Mouse (Mus musculus): ENCODE measurements around the gene Atp6v0a1.

DNA sequence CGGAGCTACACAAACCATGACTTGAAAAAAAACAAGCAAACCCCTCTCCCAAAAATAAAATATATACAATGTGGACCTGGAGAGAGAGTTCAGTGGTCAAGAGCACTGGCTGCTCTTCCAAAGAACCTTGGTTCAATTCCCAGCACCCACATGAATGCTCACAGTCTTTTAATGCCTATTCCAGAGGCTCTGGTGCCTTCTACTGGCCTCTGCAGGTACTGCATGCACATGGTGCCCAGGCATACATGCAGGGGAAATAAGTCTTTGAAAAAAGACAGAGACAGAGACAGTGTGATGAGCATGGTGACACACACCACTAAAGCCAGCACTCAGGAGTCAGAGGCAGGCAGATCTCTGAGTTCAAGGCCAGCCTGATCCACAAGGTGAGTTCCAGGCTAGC, 44.7 kb downstream of the Atp6v0a1 start:
- TF ChIP-seq CTCF (conservative IDR thresholded peaks at IDR 0.05; ENCODE audit: insufficient read depth, insufficient read length, low read depth, low read length) (peak; percentile 40), POLR2A (IDR thresholded peaks at IDR 0.05; ENCODE audit: low read depth, low read length) (no peak)

All from kidney, adult 2 months (tissue).